Mouse (Mus musculus) neural tube, embryonic 10.5 days (tissue): ENCODE measurements around the gene Ei24.
A peak's percentile ranks its signal among the peaks of the same experiment; 100 is the strongest.

Experiments
- DNase-seq: peaks from one replicate; pipeline ENCODE4 v3.0.0-alpha.2; 2017; ENCODE audit warnings: low spot score; ENCODE audit errors: extremely low spot score

The Ei24 gene

GRCm38 (mm10) chr9:36794487-36794886 is 2.7 kb downstream of the Ei24 start:
- DNase-seq, result no peak

DNA sequence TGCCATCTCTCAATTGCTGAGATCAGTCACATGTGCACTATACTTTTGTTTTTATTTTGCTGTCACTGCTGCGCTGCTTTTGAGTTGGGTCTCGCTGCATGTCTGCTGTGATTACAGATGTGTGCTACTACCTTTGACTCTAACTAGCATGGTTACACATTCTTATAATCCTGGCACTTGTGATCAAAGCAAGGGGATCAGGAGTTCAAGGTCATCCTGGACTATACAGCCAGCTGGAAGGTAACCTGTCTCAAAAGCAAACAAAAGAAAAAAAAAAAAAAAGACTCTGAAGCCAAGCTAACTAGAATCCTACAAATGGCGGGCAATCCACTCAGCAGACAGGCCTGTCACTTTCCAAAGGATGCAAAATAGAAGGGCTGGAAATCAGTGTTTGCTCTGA is 5.0 kb downstream of the Ei24 start:
- no peak for DNase-seq

DNA sequence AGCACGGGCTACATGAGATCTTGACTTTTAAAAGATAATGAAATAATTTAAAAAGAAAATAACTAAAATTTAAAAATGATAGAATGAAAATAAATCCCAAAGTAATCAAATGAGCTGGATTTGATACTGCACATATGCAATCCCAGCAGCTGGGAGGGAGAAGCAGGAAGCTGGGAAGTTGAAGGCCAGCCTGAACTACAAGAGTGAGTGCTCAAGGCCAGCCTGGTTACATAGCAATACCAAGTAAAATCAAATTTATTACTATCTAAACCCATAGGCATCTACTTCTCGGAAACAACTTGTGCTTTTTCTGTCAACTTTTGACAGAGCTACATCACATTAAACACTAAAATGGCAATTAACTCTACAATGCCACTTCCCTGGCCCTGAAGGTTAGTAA is 13.3 kb downstream of the Ei24 start:
- no peak for DNase-seq

- no peak for DNase-seq
Measured at GRCm38 (mm10) chr9:36769048-36769413, 28.2 kb downstream of the Ei24 start.

DNA sequence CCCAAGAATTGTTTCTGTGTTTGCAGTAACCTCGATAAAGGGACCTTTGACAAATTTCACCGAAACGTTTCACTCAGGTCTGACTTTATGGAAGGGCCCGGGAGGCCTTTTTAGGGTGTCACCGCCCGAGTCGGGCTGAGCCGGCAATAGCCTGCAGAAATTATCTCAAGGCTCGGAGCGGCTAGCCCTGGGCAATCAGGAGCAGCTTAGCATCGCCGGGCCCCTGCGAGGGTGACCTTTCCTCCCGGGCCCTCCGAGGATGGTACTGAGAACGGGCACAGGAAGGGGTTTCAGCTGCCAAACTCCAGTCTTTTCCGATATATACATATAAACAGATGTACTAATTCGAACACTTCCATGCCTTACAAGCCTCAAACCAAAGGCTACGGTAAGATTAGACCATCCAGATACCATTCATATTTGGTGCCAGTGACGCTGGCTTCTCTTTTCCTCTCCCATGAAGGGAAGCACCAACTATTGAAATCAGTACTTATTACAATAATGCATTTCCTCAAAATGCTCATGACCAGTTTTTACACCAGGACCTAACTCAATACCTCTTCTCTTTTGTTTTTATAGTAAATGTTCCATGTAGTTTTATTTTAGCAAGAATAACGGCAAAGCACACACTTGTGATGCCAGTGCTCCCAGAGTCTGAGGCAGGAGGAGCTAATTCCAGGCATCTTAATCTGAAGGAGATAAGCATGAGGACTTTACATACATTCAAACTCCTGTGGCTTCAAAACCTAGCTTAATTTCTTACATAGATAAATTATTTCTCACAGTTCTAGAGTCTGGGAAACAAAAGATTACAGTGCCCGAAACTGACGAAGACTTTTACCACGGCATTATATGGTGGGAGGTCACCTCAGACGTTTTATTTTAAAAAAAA is 28.8 kb downstream of the Ei24 start:
- peak; percentile 64 for DNase-seq

DNA sequence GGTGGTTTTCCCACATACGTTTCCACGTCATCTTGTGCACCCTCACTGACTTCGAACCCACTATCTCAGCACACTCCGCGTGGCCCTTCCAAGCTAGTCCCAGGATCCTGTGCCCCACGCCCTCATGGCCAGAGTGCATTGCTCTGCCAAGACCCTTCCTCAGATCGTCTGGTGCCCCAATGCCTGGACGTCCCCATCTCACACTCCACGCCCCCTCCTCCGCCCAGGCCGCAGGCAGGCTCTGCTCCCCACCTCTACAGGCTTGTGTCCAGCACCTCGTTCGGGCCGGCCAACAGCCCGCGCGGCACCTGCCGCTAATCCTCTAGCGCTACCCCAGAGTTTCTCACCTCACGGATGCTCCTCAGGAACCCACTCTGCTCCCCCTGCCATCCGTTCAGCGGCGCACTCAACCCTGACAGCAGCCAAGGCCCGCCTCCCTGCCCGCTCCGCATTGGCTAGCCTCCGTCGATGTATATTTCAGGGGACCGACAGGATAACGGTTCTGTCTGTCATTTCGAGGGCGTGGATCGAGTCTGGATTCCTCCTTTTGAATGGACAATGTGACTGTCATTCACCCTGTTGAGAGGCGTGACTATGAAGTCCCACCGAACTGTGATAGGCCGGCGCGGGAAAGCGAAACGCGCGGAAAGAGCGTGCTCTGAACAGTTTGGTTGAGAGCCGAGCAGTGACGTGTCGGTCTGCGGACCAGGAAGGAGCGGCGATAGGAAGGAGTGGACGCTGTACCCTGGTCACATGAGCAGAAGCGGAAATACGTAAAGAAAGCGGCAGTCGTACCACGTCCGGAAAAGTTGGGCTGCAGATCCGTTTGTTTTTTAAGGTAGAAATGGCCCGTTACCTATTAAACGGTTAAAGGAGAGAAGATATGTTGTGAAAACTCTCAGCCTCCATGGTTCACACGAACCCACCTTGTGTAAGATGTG is 29.7 kb downstream of the Ei24 start, which contains the start of gene Stt3a:
TSS of gene Stt3a (minus strand) at position 477 of the 941 bp plus-strand sequence.
- peak; percentile 97 for DNase-seq

DNA sequence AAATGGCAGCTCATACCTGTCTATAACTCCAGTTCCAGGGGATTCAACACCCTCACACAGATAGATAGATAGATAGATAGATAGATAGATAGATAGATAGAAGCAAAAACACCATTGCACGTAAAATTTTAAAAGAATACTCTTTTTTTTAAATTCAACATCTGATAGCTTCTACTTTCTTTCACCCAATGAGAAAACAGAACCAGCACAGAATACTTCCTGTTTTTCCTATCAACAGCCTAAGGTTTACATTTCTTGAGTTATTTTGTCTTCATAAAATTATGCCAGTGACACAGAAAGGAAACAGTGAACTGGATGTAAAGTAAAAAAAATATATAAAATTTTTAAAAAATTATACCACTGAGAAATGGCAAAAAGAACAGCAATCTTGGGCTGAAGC is 32.8 kb downstream of the Ei24 start:
- DNase-seq, result no peak
